Mouse (Mus musculus): ENCODE data around the gene Slc12a4.

Gene Slc12a4

DNA sequence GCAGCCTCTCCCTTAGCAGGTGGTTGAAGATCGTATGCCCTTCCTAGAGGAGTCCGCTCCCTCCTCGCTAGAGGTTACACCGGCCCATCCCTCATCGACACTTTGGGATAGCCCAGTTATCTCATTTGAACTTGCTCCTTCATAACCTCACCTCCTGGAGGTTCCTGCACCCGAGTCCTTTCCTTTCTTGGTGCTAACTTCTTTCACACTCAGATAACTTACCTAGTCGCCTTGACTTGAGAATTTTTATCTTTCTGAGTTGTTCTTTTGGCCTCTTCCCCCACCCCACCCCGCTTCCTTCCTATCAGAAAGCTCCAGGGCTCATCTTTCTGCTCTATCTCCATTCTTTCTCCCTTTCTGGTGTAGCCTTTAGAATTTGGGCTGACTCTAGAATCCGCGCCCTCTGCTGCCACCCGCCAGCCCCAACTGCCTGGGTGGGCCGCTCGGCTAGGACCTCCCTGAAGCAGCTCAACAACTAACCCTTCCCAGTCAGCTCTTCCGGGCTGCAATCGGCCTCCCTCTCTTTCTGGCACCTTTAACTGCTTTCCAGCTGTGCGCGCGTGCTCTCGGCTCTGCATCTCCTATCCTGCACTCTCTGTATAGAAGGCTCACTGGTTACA, 905 bp upstream of the Slc12a4 start:
- DNase-seq: peak; percentile 65

GRCm38 (mm10) chr8:105965266-105965904, 512 bp downstream of the Slc12a4 start:
- peak; percentile 50 for DNase-seq

GRCm38 (mm10) chr8:105964506-105965265, 1.2 kb downstream of the Slc12a4 start:
- DNase-seq: no peak

- DNase-seq: no peak
These were observed 4.4 kb downstream of the Slc12a4 start for GRCm38 (mm10) chr8:105961536-105961935.

DNA sequence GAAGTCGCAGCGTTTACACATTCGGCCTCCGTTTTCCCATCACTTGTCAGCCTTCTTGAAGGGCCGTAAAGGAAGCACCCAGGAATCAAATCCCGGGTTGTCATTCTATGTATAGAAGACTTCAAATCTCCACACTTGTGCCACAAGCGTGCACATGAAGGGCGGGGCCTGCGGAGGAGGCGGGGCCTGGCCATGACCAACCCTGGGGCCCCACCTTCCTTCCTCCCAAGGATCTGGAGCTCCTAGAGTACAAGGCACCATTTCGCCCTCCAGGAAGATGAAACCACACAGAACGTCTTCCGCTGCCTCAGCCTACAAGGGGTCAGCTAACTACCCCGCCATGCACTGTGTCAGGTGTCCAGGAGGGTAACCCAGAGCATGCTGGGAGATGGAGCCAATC, 4.8 kb downstream of the Slc12a4 start:
- DNase-seq: no peak

DNA sequence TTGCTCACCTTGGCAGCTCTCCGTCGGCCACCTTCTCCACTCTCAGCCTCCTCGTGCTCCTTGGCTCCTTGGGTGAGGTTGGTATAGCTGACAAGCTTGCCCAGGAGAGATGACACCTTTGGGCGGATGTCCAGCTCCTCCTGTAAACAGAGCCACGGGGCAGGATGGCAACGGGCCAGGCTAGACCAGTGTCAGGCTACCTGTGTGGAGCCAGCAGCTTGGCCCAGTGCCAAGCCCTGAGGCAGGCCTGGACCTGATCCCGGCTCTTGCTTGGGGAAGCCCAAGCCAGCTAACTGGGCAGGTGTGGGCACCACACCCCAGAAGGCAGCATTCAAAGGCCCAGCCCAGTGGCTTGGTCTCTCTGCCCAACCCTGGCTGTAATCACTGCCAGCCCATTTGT, 6.5 kb downstream of the Slc12a4 start:
- DNase-seq: no peak

DNA sequence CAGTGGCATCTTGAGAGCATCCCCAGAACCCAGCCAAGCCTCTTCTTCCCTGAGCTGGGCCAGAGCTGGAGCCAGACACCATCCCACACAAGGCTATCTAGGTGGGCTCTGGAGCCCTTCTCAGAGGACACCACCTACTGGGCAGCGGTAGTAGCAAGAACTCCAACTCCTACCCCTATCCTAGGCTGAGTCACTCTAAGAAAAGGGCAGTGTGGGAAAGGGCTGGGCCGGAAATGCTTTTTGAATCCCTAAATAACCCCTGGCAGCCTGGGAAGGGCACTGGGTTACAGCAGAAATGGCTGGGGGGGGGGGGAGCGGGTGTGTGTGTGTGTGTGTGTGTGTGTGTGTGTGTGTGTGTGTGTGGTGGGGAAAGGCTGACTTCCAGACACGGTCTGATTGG, 8.1 kb downstream of the Slc12a4 start:
- DNase-seq: no peak

DNA sequence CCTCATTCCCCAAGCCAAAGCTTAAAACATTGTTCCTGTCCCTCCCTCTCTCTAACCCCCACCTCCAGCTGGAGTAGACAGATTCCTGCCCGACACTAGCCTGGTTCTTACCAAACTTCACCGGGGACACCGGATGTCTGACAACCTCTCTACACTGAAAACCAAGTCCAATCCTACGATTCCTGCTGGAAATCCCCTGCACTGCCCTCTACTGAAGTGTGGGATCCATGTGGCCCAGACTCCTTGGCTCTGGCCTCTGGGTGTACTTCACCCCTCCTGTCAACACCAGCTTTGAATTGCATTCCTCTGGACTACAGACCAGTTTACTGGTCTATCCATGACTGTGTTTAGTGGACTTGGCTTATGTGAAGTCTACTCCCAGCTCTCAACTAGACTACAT, 9.3 kb downstream of the Slc12a4 start:
- DNase-seq: no peak

- DNase-seq: no peak
These were observed 14.7 kb downstream of the Slc12a4 start for GRCm38 (mm10) chr8:105951057-105951659.

DNA sequence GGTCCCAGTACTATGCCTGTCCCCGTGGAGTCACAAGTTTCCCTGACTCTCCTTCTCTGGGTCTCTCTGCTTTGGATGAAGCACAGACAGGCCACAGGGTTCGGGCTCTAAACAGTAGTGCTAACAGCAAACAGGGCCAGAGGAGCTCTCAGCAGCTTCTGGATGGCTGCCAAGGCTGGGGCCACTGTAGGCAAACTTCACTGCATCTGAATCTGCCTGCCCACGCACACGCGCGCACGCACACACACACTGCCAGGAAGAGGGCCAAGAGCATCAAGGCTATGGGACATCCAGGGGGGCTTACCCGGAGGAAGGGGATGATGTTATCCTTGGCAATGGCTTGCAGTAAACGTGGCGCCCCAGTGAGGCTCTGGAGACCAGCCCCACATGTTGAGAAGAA, 16.5 kb downstream of the Slc12a4 start:
- DNase-seq: no peak

DNA sequence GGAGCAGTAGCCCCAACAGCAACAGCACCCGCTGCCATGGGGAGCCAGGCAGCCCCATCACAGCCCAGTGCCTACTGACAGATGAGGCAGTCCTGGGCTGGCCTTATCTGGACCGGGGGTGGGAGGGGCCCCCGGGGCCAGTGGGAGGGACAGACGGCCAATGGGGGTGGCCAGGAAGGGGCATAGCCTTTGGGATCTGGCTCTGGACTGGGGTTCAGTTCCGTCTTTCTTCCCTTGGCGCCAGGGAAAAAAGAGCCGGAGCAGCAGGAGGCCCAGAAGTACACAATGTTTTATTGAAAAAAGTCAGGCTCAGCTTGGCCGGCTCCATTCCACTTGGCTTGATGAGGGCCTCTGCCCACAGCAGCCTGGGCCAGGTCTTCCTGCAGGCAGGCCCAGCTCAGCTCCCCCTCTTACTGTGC, 22.6 kb downstream of the Slc12a4 start, which contains the start of gene Lcat:
Lcat (minus strand) TSS at position 62 of the 419 bp plus-strand sequence.
- no peak for DNase-seq

DNA sequence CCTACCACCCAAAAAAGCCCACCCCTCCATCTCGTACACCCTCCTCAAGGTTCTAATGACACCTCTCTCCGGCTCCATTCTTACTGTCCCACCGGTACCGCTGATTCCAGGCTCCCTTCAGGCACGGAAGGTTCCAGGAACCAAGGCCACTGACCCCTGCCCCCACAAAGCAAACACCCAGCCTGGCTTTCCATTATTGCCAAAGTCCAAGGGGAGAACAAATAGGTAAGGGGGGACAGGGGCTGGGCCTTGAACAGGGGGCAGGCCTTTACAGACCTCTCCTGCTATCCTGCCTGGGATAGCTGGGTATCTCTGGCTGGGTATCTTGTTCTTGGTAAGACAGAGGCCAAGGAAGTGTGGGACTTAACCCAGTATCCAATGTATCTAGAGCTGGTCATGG, 23.4 kb downstream of the Slc12a4 start:
- no peak for DNase-seq

GRCm38 (mm10) chr8:105942026-105942425, 23.9 kb downstream of the Slc12a4 start:
- no peak for DNase-seq

DNA sequence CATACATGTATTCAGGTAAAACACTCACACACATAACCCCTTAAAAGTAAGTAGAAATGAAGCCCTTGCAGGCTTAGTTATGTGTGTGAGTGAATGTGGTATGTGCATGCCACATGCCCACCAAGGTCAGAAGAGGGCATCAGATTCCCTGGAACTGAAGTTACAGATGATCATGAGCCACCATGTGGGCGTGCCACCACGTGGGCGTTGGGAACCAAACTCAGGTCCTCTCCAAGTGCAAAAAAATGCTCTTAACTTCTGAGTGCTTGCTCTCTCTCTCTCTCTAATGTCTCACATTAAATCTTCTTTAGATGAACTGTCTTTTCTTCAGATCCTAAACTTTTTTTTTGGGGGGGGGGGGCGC, 27.6 kb downstream of the Slc12a4 start, which contains the start of gene Psmb10:
Psmb10 (minus strand) TSS at position 139 of the 364 bp plus-strand sequence.
- DNase-seq: peak; percentile 31

GRCm38 (mm10) chr8:105937496-105938305, 28.2 kb downstream of the Slc12a4 start:
- peak; percentile 38 for DNase-seq

DNA sequence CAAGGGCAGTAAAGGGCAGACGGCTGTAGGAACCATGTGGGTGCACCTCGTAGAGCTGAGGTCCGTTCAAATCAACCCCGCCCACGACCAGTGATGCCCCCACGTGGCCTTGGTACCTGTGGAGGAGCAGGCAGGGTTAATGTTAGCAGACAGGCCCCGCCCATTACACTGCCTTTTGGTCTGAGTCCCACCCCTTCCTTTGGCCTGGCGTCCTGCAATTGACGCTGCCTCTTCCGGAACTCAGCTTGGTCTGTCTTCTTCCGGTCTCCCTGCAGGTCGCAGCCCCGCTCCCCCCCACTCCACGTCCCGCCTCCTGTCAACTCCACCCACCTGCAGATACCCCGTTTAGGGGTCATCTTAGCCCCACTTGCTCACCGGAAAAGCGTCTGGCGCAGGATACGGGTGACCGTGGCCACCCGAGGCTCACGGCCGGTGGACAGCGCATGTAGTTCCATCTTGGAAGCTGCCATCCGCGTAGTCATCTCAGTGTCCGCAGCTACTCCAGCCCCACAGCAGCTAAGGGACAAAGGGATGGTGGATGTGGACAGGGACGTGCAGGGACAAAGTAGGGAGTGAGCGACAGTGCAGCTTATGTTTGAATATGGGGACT, 28.9 kb downstream of the Slc12a4 start:
- DNase-seq: peak; percentile 94

DNA sequence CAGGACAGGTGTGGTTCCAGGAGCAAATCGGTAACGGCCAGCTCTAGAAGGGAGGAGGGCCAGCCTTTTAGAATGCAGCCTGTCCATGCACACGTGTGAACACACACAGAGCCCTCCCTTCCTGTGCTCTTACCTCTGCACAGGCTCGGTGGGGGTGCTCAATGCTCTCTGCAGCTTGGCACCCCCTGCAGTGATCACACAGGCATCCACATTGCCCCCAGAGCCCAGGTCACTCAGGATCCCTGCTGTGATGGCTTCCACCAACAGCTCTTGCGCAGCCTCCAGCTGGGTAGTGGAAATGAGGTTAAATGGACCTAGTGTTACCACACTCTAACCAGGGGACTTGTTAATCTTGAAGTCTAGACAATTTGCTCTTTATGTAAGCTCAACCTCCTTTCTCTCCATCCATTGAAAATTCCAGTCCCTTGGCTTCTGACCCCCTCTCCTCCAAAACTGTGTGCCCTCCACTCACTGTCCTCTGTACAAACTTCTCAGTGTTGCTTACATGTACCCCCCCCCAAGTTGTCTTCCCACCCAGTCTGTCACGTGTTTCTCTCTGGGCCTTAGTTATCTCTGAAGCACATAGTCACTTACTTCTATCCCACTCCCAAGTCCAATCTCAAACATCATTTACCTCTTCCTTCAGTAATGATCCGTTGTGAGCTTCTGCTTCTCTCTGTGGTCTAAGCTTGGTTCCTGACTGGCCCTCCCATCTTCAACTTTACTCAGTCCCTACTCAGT, 29.9 kb downstream of the Slc12a4 start:
- DNase-seq: peak; percentile 9

GRCm38 (mm10) chr8:105935105-105935504, 30.8 kb downstream of the Slc12a4 start:
- DNase-seq: no peak

- no peak for DNase-seq
These were observed 32.1 kb downstream of the Slc12a4 start, which contains the start of gene Ctrl for GRCm38 (mm10) chr8:105933762-105934161. Gene Ctrl, minus strand, starts transcription at chr8:105933862.

DNA sequence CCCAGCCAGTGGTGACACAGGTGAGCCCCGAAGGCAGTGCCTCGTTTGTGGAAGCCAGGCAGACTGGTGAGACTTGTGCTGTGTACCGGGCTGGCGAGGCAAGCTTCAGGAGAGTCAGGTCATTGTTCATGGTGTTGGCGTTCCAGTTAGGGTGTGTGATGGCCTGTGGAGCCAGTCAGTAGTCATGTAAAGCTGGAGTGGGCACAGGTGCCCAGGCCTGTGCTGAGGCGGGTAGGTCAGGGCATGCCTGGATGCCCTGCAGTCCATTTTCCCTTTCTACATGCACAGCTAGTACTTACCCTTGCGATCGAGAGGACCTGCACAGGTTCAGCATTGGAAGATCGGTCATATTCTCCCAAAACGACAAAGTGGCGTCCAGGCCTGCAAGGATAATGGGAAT, 33.4 kb downstream of the Slc12a4 start:
- DNase-seq: no peak

DNA sequence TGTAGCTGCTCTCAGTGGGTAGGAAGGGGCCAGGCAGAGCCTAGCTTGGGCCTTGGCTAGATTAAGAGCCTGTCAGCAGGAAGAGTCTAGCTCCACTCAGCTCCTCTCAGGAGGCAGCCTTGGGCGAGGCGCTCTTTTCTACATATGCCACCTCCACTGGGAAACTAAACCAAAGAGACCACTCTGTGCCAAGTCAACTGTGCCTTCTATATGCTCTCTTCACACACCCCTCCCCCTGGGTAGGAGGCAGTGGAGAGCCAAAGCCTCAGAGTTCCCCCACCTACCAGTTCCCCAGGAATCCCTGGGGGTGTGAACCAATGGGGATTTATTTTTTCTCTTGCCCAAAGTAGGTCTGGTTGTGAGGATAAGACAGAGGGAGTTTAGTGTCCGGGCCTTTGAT, 34.6 kb downstream of the Slc12a4 start:
- no peak for DNase-seq
